Mouse (Mus musculus) urinary bladder, postnatal 36 days (tissue): ENCODE results near the gene Myo5a.

ENCODE experiments used
- DNase-seq, 2 experiments: peaks; one replicate each; pipeline ENCODE4 v3.0.0; 2022; ENCODE audit warnings: low spot score in 2 of 2, mixed read lengths in 1 of 2

The Myo5a gene

GRCm38 (mm10) chr9:75201506-75201905, 130.7 kb downstream of the Myo5a start:
- no peak for DNase-seq

- DNase-seq = no peak
These were observed 131.2 kb downstream of the Myo5a start for GRCm38 (mm10) chr9:75202036-75202435.

- DNase-seq = no peak
These were observed 138.4 kb downstream of the Myo5a start for GRCm38 (mm10) chr9:75209246-75209645.

GRCm38 (mm10) chr9:75210269-75210668, 139.5 kb downstream of the Myo5a start:
- DNase-seq = no peak

GRCm38 (mm10) chr9:75214743-75215413, 144.1 kb downstream of the Myo5a start:
- DNase-seq = no peak

- no peak for DNase-seq
These were observed 149.1 kb downstream of the Myo5a start for GRCm38 (mm10) chr9:75219942-75220341.

GRCm38 (mm10) chr9:75221420-75222287, 150.8 kb downstream of the Myo5a start:
- no peak for DNase-seq

- DNase-seq = peak; percentile 37 to 62
These were observed 161.3 kb downstream of the Myo5a start, which contains the start of gene Myo5c for GRCm38 (mm10) chr9:75231841-75232746. TSS of gene Myo5c (plus strand) at chr9:75232020.

GRCm38 (mm10) chr9:75232860-75233259, 162.0 kb downstream of the Myo5a start:
- DNase-seq = no peak

GRCm38 (mm10) chr9:75234271-75234741, 163.5 kb downstream of the Myo5a start:
- DNase-seq = peak in 1 of 2 experiments; percentile 20

- no peak for DNase-seq
These were observed 164.3 kb downstream of the Myo5a start for GRCm38 (mm10) chr9:75234983-75235627.

- no peak for DNase-seq
These were observed 164.9 kb downstream of the Myo5a start for GRCm38 (mm10) chr9:75235696-75236095.

- DNase-seq = peak in 1 of 2 experiments; percentile 21
These were observed 165.8 kb downstream of the Myo5a start for GRCm38 (mm10) chr9:75236416-75237308.

GRCm38 (mm10) chr9:75238179-75238578, 167.4 kb downstream of the Myo5a start:
- DNase-seq = no peak

- DNase-seq = no peak
These were observed 172.2 kb downstream of the Myo5a start for GRCm38 (mm10) chr9:75243052-75243451.

GRCm38 (mm10) chr9:75243730-75244406, 173.1 kb downstream of the Myo5a start:
- no peak for DNase-seq

- no peak for DNase-seq
These were observed 173.7 kb downstream of the Myo5a start for GRCm38 (mm10) chr9:75244527-75244926.

- DNase-seq = no peak
These were observed 175.5 kb downstream of the Myo5a start for GRCm38 (mm10) chr9:75246080-75246930.

GRCm38 (mm10) chr9:75247870-75248269, 177.1 kb downstream of the Myo5a start:
- no peak for DNase-seq
